Comparison of ENCODE assay signal across 28 mouse cellular contexts in the genomic region with DNA sequence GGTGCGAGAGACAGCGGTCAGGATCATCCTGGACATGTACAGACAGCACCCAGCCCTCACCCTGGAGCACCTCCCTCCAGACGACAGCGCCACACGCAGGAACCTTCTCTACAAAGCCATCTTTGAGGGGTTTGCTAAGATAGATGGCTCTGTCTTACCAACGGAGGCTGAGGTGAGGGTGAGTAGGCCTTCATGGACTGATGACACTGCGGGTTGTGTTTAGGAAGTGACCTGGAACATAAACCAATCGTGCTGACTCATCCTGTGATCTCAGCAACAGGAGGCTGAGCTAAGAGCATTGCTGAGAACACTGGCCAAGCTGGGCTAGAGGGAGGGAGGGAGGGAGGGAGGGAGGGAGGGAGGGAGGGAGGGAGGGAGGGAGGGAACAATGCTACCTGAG. TPM values are rescaled to one million over a fixed set of nuclear protein-coding genes. Genes with fewer than 3 reads are reported as not detected.
DNase-seq lines count a peak whose midpoint lies in the region; ATAC-seq and TF ChIP-seq lines count a peak whose summit lies in the region.
"Had no signal": no experiment of that assay in that cellular context is flagged by ENCODE, and none has a peak within 500 bp of the region (broad histone marks: within the 10 kb centered on the region; RNA-seq: fewer than 3 reads in every experiment).

No protein-coding gene starts in this region.

- H3K36me3 ChIP-seq in ES-Bruce4 (ENCODE audit: control insufficient read depth, insufficient read depth, low read length, poor library complexity, severe bottlenecking) (no peaks in the 10 kb centered on the region; the same call in 1 of the 2 replicates), G1E (replicated peaks) (peaks cover 95% of the 10 kb centered on the region)
- peaks cover 96% of the 10 kb centered on the region for H3K36me3 ChIP-seq in hindbrain, embryonic 14.5 days (replicated peaks; ENCODE audit: control insufficient read depth, insufficient read depth)
- peaks cover 99% of the 10 kb centered on the region for H3K36me3 ChIP-seq in hindbrain, embryonic 12.5 days

- ATAC-seq in G1E (ENCODE audit: extremely low read depth, insufficient number of reproducible peaks, low FRiP score, poor library complexity, severe bottlenecking) = peak; percentile 74
- no peak for ATAC-seq in hindbrain, embryonic 14.5 days (ENCODE audit: low FRiP score)
- no peak for ATAC-seq in hindbrain, embryonic 12.5 days (ENCODE audit: low FRiP score)
- ATAC-seq: forebrain, embryonic 13.5 days; forebrain, embryonic 16.5 days; hindbrain, embryonic 16.5 days; intestine, embryonic 15.5 days had no signal

- TF ChIP-seq EP300 in ES-Bruce4 (IDR thresholded peaks at IDR 0.05; ENCODE audit: insufficient read depth, low read depth, low read length) = no peak

- H3K9me3 ChIP-seq in ES-Bruce4 (replicated peaks; ENCODE audit: control insufficient read depth, insufficient read depth, low read length, poor library complexity, severe bottlenecking) = no peaks in the 10 kb centered on the region
- H3K9me3 ChIP-seq in G1E (replicated peaks) = no peaks in the 10 kb centered on the region
- H3K9me3 ChIP-seq in hindbrain, embryonic 14.5 days (ENCODE audit: control insufficient read depth, low read length) = no peaks in the 10 kb centered on the region
- no peaks in the 10 kb centered on the region for H3K9me3 ChIP-seq in hindbrain, embryonic 12.5 days (replicated peaks)
- H3K9me3 ChIP-seq: forebrain, embryonic 10.5 days; forebrain, embryonic 13.5 days; heart, embryonic 12.5 days; heart, embryonic 15.5 days; intestine, embryonic 15.5 days had no signal

- TF ChIP-seq CTCF in ES-Bruce4 (IDR thresholded peaks at IDR 0.05; ENCODE audit: low read depth, low read length) = no peak
- TF ChIP-seq CTCF in G1E (IDR thresholded peaks at IDR 0.05; ENCODE audit: low read depth, low read length) = no peak

- WGBS in hindbrain, embryonic 14.5 days = 90% methylated on average over 8 of the region's 8 CpGs
- WGBS in hindbrain, embryonic 12.5 days = 93% methylated on average over 8 of the region's 8 CpGs

- H3K27ac ChIP-seq in ES-Bruce4 (ENCODE audit: insufficient read depth, low read length) = peak overlapping the region; percentile 29; the same call in 1 of the 2 replicates
- no peak overlapping the region for H3K27ac ChIP-seq in hindbrain, embryonic 14.5 days
- H3K27ac ChIP-seq in hindbrain, embryonic 12.5 days = no peak overlapping the region
- H3K27ac ChIP-seq: forebrain, embryonic 10.5 days; forebrain, embryonic 13.5 days; gastrocnemius, adult 2 months; heart, embryonic 15.5 days; intestine, embryonic 15.5 days had no signal

- DNase-seq in 416B (ENCODE audit: low read depth) = peak; percentile 53
- no peak for DNase-seq in G1E (ENCODE audit: low spot score)
- DNase-seq in R1 (ENCODE audit: low read depth, low spot score) = peak; percentile 51
- DNase-seq in hindbrain, embryonic 14.5 days (ENCODE audit: low spot score) = no peak
- DNase-seq in right cerebral cortex, postnatal 25 days = no peak
- DNase-seq in cerebellum, postnatal 36 days = no peak
- DNase-seq: adrenal gland, postnatal 14 days; B cell, adult 2 months; cerebellum, adult 11-12 months; cerebellum, adult 8-10 months; cerebellum, postnatal 10 days; gastrocnemius, adult 2 months; gastrocnemius, postnatal 14 days; heart, adult 18-20 months; heart, postnatal 10 days; heart, postnatal 4 days; kidney, adult 11 months; kidney, adult 9 months had no signal

- TF ChIP-seq POLR2A in ES-Bruce4 (IDR thresholded peaks at IDR 0.05; ENCODE audit: insufficient read depth, low read length) = no peak

- peaks cover 3% of the 10 kb centered on the region for H3K4me1 ChIP-seq in ES-Bruce4 (ENCODE audit: control insufficient read depth, insufficient read depth, low read length)
- H3K4me1 ChIP-seq in G1E (ENCODE audit: insufficient read depth, low read depth, low read length) = peaks cover 14% of the 10 kb centered on the region
- no peaks in the 10 kb centered on the region for H3K4me1 ChIP-seq in hindbrain, embryonic 14.5 days (replicated peaks; ENCODE audit: control insufficient read depth, insufficient read depth, low read length)
- H3K4me1 ChIP-seq in hindbrain, embryonic 12.5 days = no peaks in the 10 kb centered on the region
- H3K4me1 ChIP-seq: forebrain, embryonic 10.5 days; forebrain, embryonic 13.5 days; heart, embryonic 12.5 days; heart, embryonic 15.5 days; intestine, embryonic 15.5 days had no signal

- H3K4me3 ChIP-seq in ES-Bruce4 (ENCODE audit: low read depth, low read length) (peak overlapping the region; percentile 31), G1E (ENCODE audit: low read depth, low read length) (no peak overlapping the region)
- no peak overlapping the region for H3K4me3 ChIP-seq in hindbrain, embryonic 14.5 days (replicated peaks; ENCODE audit: low read length)
- H3K4me3 ChIP-seq in hindbrain, embryonic 12.5 days = no peak overlapping the region
- H3K4me3 ChIP-seq: forebrain, embryonic 10.5 days; forebrain, embryonic 13.5 days; gastrocnemius, adult 2 months; heart, embryonic 12.5 days; heart, embryonic 15.5 days; intestine, embryonic 15.5 days had no signal

- H3K27me3 ChIP-seq in ES-Bruce4 (ENCODE audit: control insufficient read depth, insufficient read depth, low read length, poor library complexity, severe bottlenecking) (no peaks in the 10 kb centered on the region), G1E (ENCODE audit: insufficient read depth, low read length) (no peaks in the 10 kb centered on the region)
- H3K27me3 ChIP-seq in hindbrain, embryonic 14.5 days (ENCODE audit: control insufficient read depth, insufficient read depth, low read length) = no peaks in the 10 kb centered on the region
- no peaks in the 10 kb centered on the region for H3K27me3 ChIP-seq in hindbrain, embryonic 12.5 days
- H3K27me3 ChIP-seq: CH12.LX; forebrain, embryonic 13.5 days; heart, embryonic 12.5 days; heart, embryonic 15.5 days; intestine, embryonic 15.5 days had no signal

- H3K9ac ChIP-seq in ES-Bruce4 (ENCODE audit: low read depth, poor library complexity, severe bottlenecking) = no peak overlapping the region
- H3K9ac ChIP-seq in hindbrain, embryonic 14.5 days = no peak overlapping the region
- H3K9ac ChIP-seq in hindbrain, embryonic 12.5 days = no peak overlapping the region
- H3K9ac ChIP-seq: forebrain, embryonic 13.5 days; heart, embryonic 12.5 days; heart, embryonic 15.5 days; intestine, embryonic 15.5 days had no signal

- no peak overlapping the region for H3K4me2 ChIP-seq in hindbrain, embryonic 14.5 days (replicated peaks)
- H3K4me2 ChIP-seq in hindbrain, embryonic 12.5 days (replicated peaks) = no peak overlapping the region
- H3K4me2 ChIP-seq: forebrain, embryonic 13.5 days; heart, embryonic 12.5 days; heart, embryonic 15.5 days; intestine, embryonic 15.5 days had no signal

RNA-seq across cellular contexts. Expression of a gene that starts 18.0 kb away (rescaled TPM):
- polyA plus RNA-seq in ES-Bruce4 (2011; ENCODE audit: insufficient read depth, insufficient read length, low read depth, missing spikeins) (44.8 and 47.2 TPM in 2 replicates), G1E (2012) (201 and 254 TPM in 2 replicates)
- total RNA-seq in G1E (2014; fragmentation: Nextera tagmentation) (17.5 and 24.8 TPM in 2 replicates), G1E (2017) (28.7 and 40.7 TPM in 2 replicates)
- polyA plus RNA-seq in hindbrain, embryonic 14.5 days (2014; fragmentation: Nextera tagmentation; extraction: Ambion mirVana) = 9.9 and 12.3 TPM in 2 replicates
- polyA plus RNA-seq in hindbrain, embryonic 12.5 days (2016; fragmentation: Nextera tagmentation; extraction: Ambion mirVana) = 36.4 and 38.1 TPM in 2 replicates

RNA-seq across cellular contexts. Expression of a gene that starts 18.5 kb away (rescaled TPM):
- polyA plus RNA-seq in ES-Bruce4 (2011; ENCODE audit: insufficient read depth, insufficient read length, low read depth, missing spikeins) (17.6 and 20.2 TPM in 2 replicates), G1E (2012) (6.6 and 8.6 TPM in 2 replicates)
- total RNA-seq in G1E (2014; fragmentation: Nextera tagmentation) (12.0 and 14.7 TPM in 2 replicates), G1E (2017) (6.1 and 7.7 TPM in 2 replicates)
- 15.3 and 16.4 TPM in 2 replicates for polyA plus RNA-seq in hindbrain, embryonic 14.5 days (2014; fragmentation: Nextera tagmentation; extraction: Ambion mirVana)
- 21.0 and 23.0 TPM in 2 replicates for polyA plus RNA-seq in hindbrain, embryonic 12.5 days (2016; fragmentation: Nextera tagmentation; extraction: Ambion mirVana)

RNA-seq across cellular contexts. Expression of a gene that starts 18.6 kb away (rescaled TPM):
- polyA plus RNA-seq in ES-Bruce4 (2011; ENCODE audit: insufficient read depth, insufficient read length, low read depth, missing spikeins) (17.3 and 18.5 TPM in 2 replicates), G1E (2012) (13.4 and 16.7 TPM in 2 replicates)
- total RNA-seq in G1E (2014; fragmentation: Nextera tagmentation) (6.8 and 11.0 TPM in 2 replicates), G1E (2017) (17.0 and 20.5 TPM in 2 replicates)
- 8.0 and 10.0 TPM in 2 replicates for polyA plus RNA-seq in hindbrain, embryonic 14.5 days (2014; fragmentation: Nextera tagmentation; extraction: Ambion mirVana)
- polyA plus RNA-seq in hindbrain, embryonic 12.5 days (2016; fragmentation: Nextera tagmentation; extraction: Ambion mirVana) = 9.8 and 10.9 TPM in 2 replicates

RNA-seq across cellular contexts. Expression of a gene that starts 32.5 kb away (rescaled TPM):
- polyA plus RNA-seq in ES-Bruce4 (2011; ENCODE audit: insufficient read depth, insufficient read length, low read depth, missing spikeins) = 12.1 and 15.8 TPM in 2 replicates
- 74.3 and 100.0 TPM in 2 replicates for total RNA-seq in G1E (2014; fragmentation: Nextera tagmentation)
- total RNA-seq in G1E (2017) = 69.2 and 103 TPM in 2 replicates
- polyA plus RNA-seq in G1E (2012) = 58.4 and 87.4 TPM in 2 replicates
- 12.1 and 16.6 TPM in 2 replicates for polyA plus RNA-seq in hindbrain, embryonic 14.5 days (2014; fragmentation: Nextera tagmentation; extraction: Ambion mirVana)
- 5.9 and 6.0 TPM in 2 replicates for polyA plus RNA-seq in hindbrain, embryonic 12.5 days (2016; fragmentation: Nextera tagmentation; extraction: Ambion mirVana)

RNA-seq across cellular contexts. Expression of a gene that starts 36.5 kb away (rescaled TPM):
- polyA plus RNA-seq in ES-Bruce4 (2011; ENCODE audit: insufficient read depth, insufficient read length, low read depth, missing spikeins) (39.0 and 42.6 TPM in 2 replicates), G1E (2012) (112 and 127 TPM in 2 replicates)
- total RNA-seq in G1E (2014; fragmentation: Nextera tagmentation) (22.2 and 27.9 TPM in 2 replicates), G1E (2017) (48.7 and 57.6 TPM in 2 replicates)
- polyA plus RNA-seq in hindbrain, embryonic 14.5 days (2014; fragmentation: Nextera tagmentation; extraction: Ambion mirVana) = 57.3 and 60.5 TPM in 2 replicates
- polyA plus RNA-seq in hindbrain, embryonic 12.5 days (2016; fragmentation: Nextera tagmentation; extraction: Ambion mirVana) = 76.2 and 86.1 TPM in 2 replicates

Comparison
In these comparisons a context has a peak if more than half of its experiments do, and no peak if none do; other contexts are left out.
1. DNase-seq: peak in 416B (single experiment) and R1 (single experiment); none in G1E (single experiment), hindbrain, embryonic 14.5 days (single experiment), right cerebral cortex, postnatal 25 days (single experiment) and cerebellum, postnatal 36 days (0 of 2).